Mouse (Mus musculus) hindbrain, embryonic 14.5 days (tissue): ENCODE results near the gene Eif2b3. TPM values are rescaled to one million over a fixed set of nuclear protein-coding genes. Genes with fewer than 3 reads are reported as not detected.

ENCODE experiments used
- ATAC-seq: fragments of 200-750 bp; cut with Nextera tagmentation; 2 replicates; pipeline ENCODE4 v1.8.0; 2017; ENCODE audit warnings: moderate number of reproducible peaks, mild to moderate bottlenecking, moderate TSS enrichment, moderate library complexity; ENCODE audit not compliant: low FRiP score
- DNase-seq: peaks from one replicate; pipeline ENCODE4 v3.0.0-alpha.2; 2015; ENCODE audit warnings: low spot score
- H3K27ac ChIP-seq: fragments of 300-500 bp; sonication (generic); 2 replicates; pipeline ENCODE4 v1.5.1; 2014; ENCODE audit warnings: mild to moderate bottlenecking, moderate library complexity
- H3K27me3 ChIP-seq: fragments of 300-500 bp; sonication (generic); 2 replicates; pipeline ENCODE4 v1.6.1; 2014; ENCODE audit warnings: mild to moderate bottlenecking, low read length, mixed read lengths; ENCODE audit not compliant: control insufficient read depth, insufficient read depth
- H3K36me3 ChIP-seq: fragments of 300-500 bp; sonication (generic); replicated peaks from 2 replicates; pipeline ENCODE4 v1.6.1; 2014; ENCODE audit not compliant: control insufficient read depth, insufficient read depth
- H3K4me1 ChIP-seq: fragments of 300-500 bp; sonication (generic); replicated peaks from 2 replicates; pipeline ENCODE4 v1.6.1; 2014; ENCODE audit warnings: antibody characterized with exemption, low read length, mixed read lengths; ENCODE audit not compliant: control insufficient read depth, insufficient read depth
- H3K4me2 ChIP-seq: fragments of 300-500 bp; sonication (generic); replicated peaks from 2 replicates; pipeline ENCODE4 v1.6.1; 2014; ENCODE audit warnings: mild to moderate bottlenecking, moderate library complexity
- H3K4me3 ChIP-seq: fragments of 300-500 bp; sonication (generic); replicated peaks from 2 replicates; pipeline ENCODE4 v1.5.1; 2014; ENCODE audit warnings: mild to moderate bottlenecking, low read length
- H3K9ac ChIP-seq: fragments of 300-500 bp; sonication (generic); 2 replicates; pipeline ENCODE4 v1.6.1; 2014
- H3K9me3 ChIP-seq: fragments of 300-500 bp; sonication (generic); 2 replicates; pipeline ENCODE4 v1.6.1; 2016; ENCODE audit warnings: low read length; ENCODE audit not compliant: control insufficient read depth
- WGBS: fragments of 180-500 bp; shearing (Covaris S2); extraction: QIAGEN DNeasy Blood & Tissue Kit; methylation state at CpG from one replicate; pipeline ENCODE4 v1.1.7; 2014; 5-methylcytosine and 5-hydroxymethylcytosine counted together
- polyA plus RNA-seq: library from polyadenylated mRNA; unstranded; fragments of >200 nt; fragmentation: Nextera tagmentation; extraction: Ambion mirVana; gene quantifications from 2 replicates; pipeline ENCODE4 v1.2.1, GENCODE M21; 2014

The Eif2b3 gene
- polyA plus RNA-seq: 48.6 and 49.4 TPM in 2 replicates

GRCm38 (mm10) chr4:117019206-117020134 lies at the start of gene Eif2b3:
Gene Eif2b3, plus strand, starts transcription at chr4:117019402.
- H3K4me2 ChIP-seq: peak within 1 kb of the TSS; percentile 76
- WGBS: under 1% methylated on average over 61 of the region's 61 CpGs
- H3K9ac ChIP-seq: peak within 1 kb of the TSS; percentile 78
- peaks cover 22% of the 10 kb centered on the region for H3K36me3 ChIP-seq
- H3K4me1 ChIP-seq: peaks cover 5% of the 10 kb centered on the region
- H3K27me3 ChIP-seq: no peaks in the 10 kb centered on the region
- ATAC-seq (peak; percentile 94), DNase-seq (peak; percentile 91)
- peak within 1 kb of the TSS; percentile 80 for H3K4me3 ChIP-seq
- peak within 1 kb of the TSS; percentile 68 for H3K27ac ChIP-seq
- no peaks in the 10 kb centered on the region for H3K9me3 ChIP-seq

- Histone ChIP-seq H3K4me2 (no peak overlapping the region), H3K27me3 (no peaks in the 10 kb centered on the region), H3K27ac (no peak overlapping the region), H3K9me3 (no peaks in the 10 kb centered on the region), H3K36me3 (peaks cover 81% of the 10 kb centered on the region), H3K4me3 (no peak overlapping the region), H3K4me1 (no peaks in the 10 kb centered on the region), H3K9ac (no peak overlapping the region)
- WGBS: 90% methylated on average over 2 of the region's 2 CpGs
- DNase-seq: no peak
- ATAC-seq: no peak
These were observed 42.7 kb upstream of the Eif2b3 start for GRCm38 (mm10) chr4:116976503-116976902.

GRCm38 (mm10) chr4:116985681-116986080 lies 33.5 kb upstream of the Eif2b3 start:
- H3K4me2 ChIP-seq: no peak overlapping the region
- H3K9me3 ChIP-seq: no peaks in the 10 kb centered on the region
- H3K36me3 ChIP-seq: peaks cover 69% of the 10 kb centered on the region
- no peak overlapping the region for H3K27ac ChIP-seq
- WGBS: 94% methylated on average over 7 of the region's 7 CpGs
- ATAC-seq: no peak
- no peaks in the 10 kb centered on the region for H3K27me3 ChIP-seq
- DNase-seq: no peak
- H3K4me1 ChIP-seq: no peaks in the 10 kb centered on the region
- no peak overlapping the region for H3K4me3 ChIP-seq
- H3K9ac ChIP-seq: no peak overlapping the region

GRCm38 (mm10) chr4:116986400-116987121 lies 32.6 kb upstream of the Eif2b3 start:
- Histone ChIP-seq H3K9ac (no peak overlapping the region), H3K27ac (no peak overlapping the region), H3K4me2 (no peak overlapping the region), H3K27me3 (no peaks in the 10 kb centered on the region), H3K4me3 (no peak overlapping the region), H3K4me1 (no peaks in the 10 kb centered on the region), H3K36me3 (peaks cover 62% of the 10 kb centered on the region), H3K9me3 (no peaks in the 10 kb centered on the region)
- peak; percentile 80 for ATAC-seq
- 62% methylated on average over 17 of the region's 17 CpGs for WGBS
- DNase-seq: peak; percentile 73

- Histone ChIP-seq H3K4me2 (no peak overlapping the region), H3K9ac (no peak overlapping the region), H3K27ac (no peak overlapping the region), H3K4me3 (no peak overlapping the region), H3K9me3 (no peaks in the 10 kb centered on the region), H3K4me1 (no peaks in the 10 kb centered on the region), H3K27me3 (no peaks in the 10 kb centered on the region), H3K36me3 (peaks cover 57% of the 10 kb centered on the region)
- 73% methylated on average over 5 of the region's 5 CpGs for WGBS
- DNase-seq (no peak), ATAC-seq (no peak)
These were observed 32.1 kb upstream of the Eif2b3 start for GRCm38 (mm10) chr4:116987122-116987456.

- no peak for ATAC-seq
These were observed 29.5 kb upstream of the Eif2b3 start for GRCm38 (mm10) chr4:116989731-116990130.

GRCm38 (mm10) chr4:116991366-116991765 lies 27.8 kb upstream of the Eif2b3 start:
- DNase-seq (peak; percentile 93), ATAC-seq (no peak)
- Histone ChIP-seq H3K9ac (no peak overlapping the region), H3K4me1 (peaks cover 16% of the 10 kb centered on the region), H3K4me2 (no peak overlapping the region), H3K4me3 (no peak overlapping the region), H3K9me3 (no peaks in the 10 kb centered on the region), H3K36me3 (peaks cover 39% of the 10 kb centered on the region), H3K27ac (no peak overlapping the region), H3K27me3 (no peaks in the 10 kb centered on the region)
- 14% methylated on average over 7 of the region's 7 CpGs for WGBS

More at GRCm38 (mm10) chr4:116989731-116990130, 29.5 kb upstream of the Eif2b3 start:
- no peak overlapping the region for H3K9ac ChIP-seq
- no peaks in the 10 kb centered on the region for H3K27me3 ChIP-seq
- no peak overlapping the region for H3K27ac ChIP-seq
- peaks cover 50% of the 10 kb centered on the region for H3K36me3 ChIP-seq
- DNase-seq: no peak
- peaks cover 9% of the 10 kb centered on the region for H3K4me1 ChIP-seq
- H3K4me3 ChIP-seq: no peak overlapping the region
- H3K4me2 ChIP-seq: no peak overlapping the region
- no peaks in the 10 kb centered on the region for H3K9me3 ChIP-seq
- WGBS: 67% methylated on average over 6 of the region's 6 CpGs

- 1% methylated on average over 38 of the region's 38 CpGs for WGBS
- DNase-seq (peak; percentile 92), ATAC-seq (peak; percentile 92)
These were observed 25.3 kb upstream of the Eif2b3 start, which contains the start of gene Urod for GRCm38 (mm10) chr4:116993672-116994621. Gene Urod, minus strand, starts transcription at chr4:116994413.

More at GRCm38 (mm10) chr4:116993672-116994621, 25.3 kb upstream of the Eif2b3 start, which contains the start of gene Urod:
- peaks cover 17% of the 10 kb centered on the region for H3K4me1 ChIP-seq
- no peaks in the 10 kb centered on the region for H3K9me3 ChIP-seq
- peak within 1 kb of the TSS; percentile 91 for H3K4me2 ChIP-seq
- H3K27me3 ChIP-seq: no peaks in the 10 kb centered on the region
- H3K36me3 ChIP-seq: peaks cover 27% of the 10 kb centered on the region
- peak within 1 kb of the TSS; percentile 88 for H3K27ac ChIP-seq
- peak within 1 kb of the TSS; percentile 87 for H3K9ac ChIP-seq
- H3K4me3 ChIP-seq: peak within 1 kb of the TSS; percentile 96
